Mouse (Mus musculus) midbrain, embryonic 14.5 days (tissue): ENCODE data around the gene Irs3. TPM values are rescaled to one million over a fixed set of nuclear protein-coding genes. Genes with fewer than 3 reads are reported as not detected.

Experiments used
- ATAC-seq: fragments of 200-750 bp; cut with Nextera tagmentation; 2 replicates; pipeline ENCODE4 v1.8.0; 2017; ENCODE audit warnings: moderate number of reproducible peaks, moderate library complexity; ENCODE audit not compliant: low FRiP score, low TSS enrichment
- DNase-seq: peaks from one replicate; pipeline ENCODE4 v3.0.0-alpha.2; 2015
- H3K27ac ChIP-seq: fragments of 300-500 bp; sonication (generic); replicated peaks from 2 replicates; pipeline ENCODE4 v1.5.1; 2014; ENCODE audit warnings: mild to moderate bottlenecking, low read depth, low read length, moderate library complexity
- H3K27me3 ChIP-seq: fragments of 300-500 bp; sonication (generic); 2 replicates; pipeline ENCODE4 v1.6.1; 2014; ENCODE audit warnings: low read length, control low read depth, mixed read lengths; ENCODE audit not compliant: control insufficient read depth, insufficient read depth
- H3K36me3 ChIP-seq: fragments of 300-500 bp; sonication (generic); 2 replicates; pipeline ENCODE4 v1.6.1; 2014; ENCODE audit warnings: low read length, control low read depth; ENCODE audit not compliant: control insufficient read depth, insufficient read depth
- H3K4me1 ChIP-seq: fragments of 300-500 bp; sonication (generic); 2 replicates; pipeline ENCODE4 v1.6.1; 2014; ENCODE audit warnings: mild to moderate bottlenecking, antibody characterized with exemption, low read length, control low read depth; ENCODE audit not compliant: control insufficient read depth, insufficient read depth
- H3K4me2 ChIP-seq: fragments of 300-500 bp; sonication (generic); 2 replicates; pipeline ENCODE4 v1.6.1; 2014; ENCODE audit warnings: mild to moderate bottlenecking, low read length, moderate library complexity
- H3K4me3 ChIP-seq: fragments of 300-500 bp; sonication (generic); replicated peaks from 2 replicates; pipeline ENCODE4 v1.5.1; 2014; ENCODE audit warnings: low read depth, low read length
- H3K9ac ChIP-seq: fragments of 300-500 bp; sonication (generic); replicated peaks from 2 replicates; pipeline ENCODE4 v1.6.1; 2014; ENCODE audit warnings: mild to moderate bottlenecking, low read length, moderate library complexity
- H3K9me3 ChIP-seq: fragments of 300-500 bp; sonication (generic); 2 replicates; pipeline ENCODE4 v1.6.1; 2016; ENCODE audit warnings: low read length, control low read depth, mixed read lengths; ENCODE audit not compliant: control insufficient read depth
- WGBS: fragments of 180-500 bp; shearing (Covaris S2); extraction: QIAGEN DNeasy Blood & Tissue Kit; methylation state at CpG from one replicate; pipeline ENCODE4 v1.1.7; 2014; 5-methylcytosine and 5-hydroxymethylcytosine counted together
- polyA plus RNA-seq: library from polyadenylated mRNA; unstranded; fragments of >200 nt; fragmentation: Nextera tagmentation; extraction: Ambion mirVana; gene quantifications from 2 replicates; pipeline ENCODE4 v1.2.1, GENCODE M21; 2014

The Irs3 gene
- polyA plus RNA-seq, 1 experiment from 2014 or later: not detected

- ATAC-seq (no peak), DNase-seq (no peak)
- Histone ChIP-seq H3K27me3 (peaks cover 13% of the 10 kb centered on the region; the same call in 1 of the 2 replicates), H3K4me2 (no peak overlapping the region), H3K4me1 (peaks cover 19% of the 10 kb centered on the region; the same call in 1 of the 2 replicates), H3K36me3 (no peaks in the 10 kb centered on the region), H3K4me3 (no peak overlapping the region), H3K9me3 (no peaks in the 10 kb centered on the region), H3K27ac (no peak overlapping the region), H3K9ac (no peak overlapping the region)
- WGBS: 66% methylated on average over 3 of the region's 3 CpGs
Observed at GRCm38 (mm10) chr5:137609292-137609691, 36.2 kb downstream of the Irs3 start.

DNA sequence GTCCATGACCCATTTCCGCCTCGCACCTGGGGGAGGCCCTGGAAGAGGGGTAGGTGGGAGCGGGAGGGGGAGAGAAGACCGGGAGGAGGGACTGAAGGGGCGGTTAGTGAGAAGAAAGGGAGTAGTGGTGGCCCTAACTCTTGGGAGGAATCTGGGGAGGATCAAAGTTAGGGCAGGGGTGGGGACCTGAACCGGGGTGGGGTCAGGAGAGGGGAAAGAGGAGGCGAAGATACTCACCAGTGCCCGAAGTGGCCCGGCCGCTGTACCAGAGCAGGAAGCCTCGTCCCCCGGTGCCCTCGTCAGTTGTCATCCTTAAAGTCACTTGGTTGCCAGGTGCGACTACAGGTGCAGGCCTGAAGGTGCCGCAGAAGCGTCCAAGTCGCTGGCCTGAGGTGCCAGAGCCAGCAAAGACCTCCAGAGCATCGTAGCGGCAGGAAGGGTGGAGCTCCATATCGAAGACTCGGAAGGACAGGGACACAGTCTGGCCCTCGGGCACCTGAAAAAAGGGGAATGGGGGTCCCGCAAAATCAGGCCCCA lies 36.8 kb downstream of the Irs3 start:
- Histone ChIP-seq H3K9me3 (no peaks in the 10 kb centered on the region), H3K27ac (no peak overlapping the region), H3K36me3 (no peaks in the 10 kb centered on the region), H3K9ac (no peak overlapping the region), H3K4me1 (peaks cover 19% of the 10 kb centered on the region; the same call in 1 of the 2 replicates), H3K4me2 (peak overlapping the region; percentile 27), H3K27me3 (peaks cover 13% of the 10 kb centered on the region; the same call in 1 of the 2 replicates), H3K4me3 (no peak overlapping the region)
- WGBS: 19% methylated on average over 23 of the region's 23 CpGs
- DNase-seq (no peak), ATAC-seq (no peak)

DNA sequence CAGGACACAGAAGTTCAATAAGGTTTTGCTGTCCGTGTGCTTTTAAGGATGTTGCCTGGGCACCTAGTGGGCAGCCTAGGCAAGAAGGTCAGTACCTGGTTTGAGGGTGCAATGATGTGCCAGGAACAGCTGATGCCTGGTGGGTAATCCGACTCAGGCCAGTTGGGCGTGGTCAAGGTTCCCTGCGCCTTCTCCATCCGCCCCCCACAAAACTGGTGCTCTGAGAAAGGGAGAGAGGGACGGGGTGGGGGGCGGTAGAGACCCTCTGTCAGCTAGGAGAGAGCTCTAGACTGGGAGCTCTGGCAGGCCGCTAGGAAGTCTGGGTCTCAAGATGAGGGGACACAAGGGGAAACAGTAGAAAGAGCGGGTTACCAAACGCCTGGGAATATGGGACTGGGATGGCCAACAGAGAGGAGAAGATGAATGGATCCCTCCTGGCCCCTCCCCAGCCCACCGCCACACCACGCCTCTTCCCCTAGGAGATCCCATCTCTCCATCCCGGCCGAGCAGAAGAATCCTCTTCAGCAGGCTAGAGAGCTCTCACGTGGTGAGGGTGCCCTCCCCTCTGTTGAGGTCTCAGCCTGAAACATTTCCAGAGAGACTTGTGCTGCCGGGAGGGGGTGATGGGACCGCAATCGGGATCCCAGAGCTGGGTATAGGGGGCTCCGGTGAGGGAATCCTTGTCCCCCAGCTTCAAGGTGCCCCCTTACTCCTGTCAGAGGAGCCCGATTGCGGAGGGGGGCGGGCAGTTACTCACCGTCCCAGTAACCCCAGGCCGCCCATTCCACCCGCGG lies 37.5 kb downstream of the Irs3 start:
- H3K27ac ChIP-seq: no peak overlapping the region
- H3K36me3 ChIP-seq: no peaks in the 10 kb centered on the region
- peak overlapping the region; percentile 27 for H3K4me2 ChIP-seq
- H3K9ac ChIP-seq: no peak overlapping the region
- no peak overlapping the region for H3K4me3 ChIP-seq
- H3K4me1 ChIP-seq: peaks cover 19% of the 10 kb centered on the region; the same call in 1 of the 2 replicates
- 11% methylated on average over 26 of the region's 26 CpGs for WGBS
- H3K9me3 ChIP-seq: no peaks in the 10 kb centered on the region
- peaks cover 13% of the 10 kb centered on the region; the same call in 1 of the 2 replicates for H3K27me3 ChIP-seq
- no peak for ATAC-seq
- no peak for DNase-seq

DNA sequence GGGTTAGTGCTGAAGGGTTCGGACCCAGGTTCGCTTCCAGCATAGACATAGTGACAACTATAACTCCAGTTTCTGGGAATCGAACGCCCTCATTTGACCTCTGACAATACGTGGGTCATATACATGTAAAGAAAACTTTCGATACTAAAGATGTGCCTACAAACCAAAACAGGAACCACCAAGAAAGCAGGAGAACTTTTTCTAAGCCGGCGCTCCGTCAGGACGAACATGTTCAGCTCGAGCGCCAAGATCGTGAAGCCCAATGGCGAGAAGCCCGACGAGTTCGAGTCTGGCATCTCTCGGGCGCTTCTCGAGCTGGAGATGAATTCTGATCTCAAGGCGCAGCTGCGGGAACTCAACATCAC lies 44.2 kb downstream of the Irs3 start:
- Histone ChIP-seq H3K27ac (no peak overlapping the region), H3K27me3 (no peaks in the 10 kb centered on the region), H3K9ac (no peak overlapping the region; the same call in 1 of the 2 replicates), H3K4me3 (peak overlapping the region; percentile 72), H3K36me3 (peaks cover 10% of the 10 kb centered on the region), H3K4me1 (peaks cover 11% of the 10 kb centered on the region), H3K4me2 (peak overlapping the region; percentile 55), H3K9me3 (no peaks in the 10 kb centered on the region)
- WGBS: under 1% methylated on average over 22 of the region's 22 CpGs
- no peak for ATAC-seq
- DNase-seq: no peak

DNA sequence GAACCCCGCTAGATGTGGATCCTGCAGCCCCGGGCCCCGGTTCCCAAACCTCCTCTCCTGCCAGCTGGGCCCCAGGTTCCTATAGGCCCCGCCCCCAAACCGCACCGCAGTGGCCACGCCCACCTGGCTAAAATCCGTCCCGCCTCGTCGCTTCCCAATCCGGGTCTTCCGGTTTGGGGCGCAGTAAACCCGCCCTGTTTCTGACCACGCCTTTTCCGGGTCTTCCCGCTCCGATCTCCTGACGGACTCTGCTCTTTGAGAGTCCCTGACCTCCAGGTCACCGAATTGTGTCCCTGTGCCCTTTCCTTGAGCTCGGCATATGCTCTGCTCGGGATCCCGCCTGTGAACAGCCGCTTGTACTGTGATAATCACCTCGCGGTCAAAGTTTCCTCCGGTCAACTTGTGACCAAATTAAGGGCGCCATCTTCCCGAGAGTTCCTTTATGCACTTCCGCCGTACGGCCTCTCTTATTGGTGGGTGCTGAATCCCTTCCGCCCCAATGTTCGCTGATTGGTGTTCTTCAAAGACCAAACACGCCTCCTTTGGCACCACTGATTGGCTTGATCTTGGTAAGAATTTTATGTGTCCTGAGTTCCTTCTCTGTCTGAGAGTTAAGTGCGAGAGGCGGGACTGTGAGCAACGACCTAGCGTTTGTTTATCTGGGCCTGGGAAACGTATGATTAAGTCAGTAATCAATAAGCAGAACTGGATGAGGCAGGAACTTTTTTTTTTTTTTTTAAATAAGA lies 44.7 kb downstream of the Irs3 start, which contains the start of gene Mospd3:
TSS of gene Mospd3 (minus strand) at position 440 of the 746 bp plus-strand sequence.
- WGBS: under 1% methylated on average over 41 of the region's 41 CpGs
- DNase-seq: peak; percentile 97
- H3K4me3 ChIP-seq: peak within 1 kb of the TSS; percentile 72
- no peaks in the 10 kb centered on the region for H3K9me3 ChIP-seq
- no peaks in the 10 kb centered on the region for H3K27me3 ChIP-seq
- peaks cover 10% of the 10 kb centered on the region for H3K36me3 ChIP-seq
- H3K4me2 ChIP-seq: peak within 1 kb of the TSS; percentile 68
- H3K9ac ChIP-seq: peak within 1 kb of the TSS; percentile 67
- ATAC-seq: peak; percentile 93
- peak within 1 kb of the TSS; percentile 63 for H3K27ac ChIP-seq
- peaks cover 11% of the 10 kb centered on the region for H3K4me1 ChIP-seq

GRCm38 (mm10) chr5:137600281-137600618 lies 45.3 kb downstream of the Irs3 start:
- Histone ChIP-seq H3K9me3 (no peaks in the 10 kb centered on the region), H3K27me3 (no peaks in the 10 kb centered on the region), H3K36me3 (peaks cover 10% of the 10 kb centered on the region), H3K4me2 (peak overlapping the region; percentile 68), H3K4me3 (peak overlapping the region; percentile 72), H3K4me1 (peaks cover 11% of the 10 kb centered on the region), H3K9ac (peak overlapping the region; percentile 67), H3K27ac (peak overlapping the region; percentile 63)
- 2% methylated on average over 19 of the region's 19 CpGs for WGBS
- ATAC-seq: peak; percentile 72; the same call in 1 of the 2 replicates
- no peak for DNase-seq

DNA sequence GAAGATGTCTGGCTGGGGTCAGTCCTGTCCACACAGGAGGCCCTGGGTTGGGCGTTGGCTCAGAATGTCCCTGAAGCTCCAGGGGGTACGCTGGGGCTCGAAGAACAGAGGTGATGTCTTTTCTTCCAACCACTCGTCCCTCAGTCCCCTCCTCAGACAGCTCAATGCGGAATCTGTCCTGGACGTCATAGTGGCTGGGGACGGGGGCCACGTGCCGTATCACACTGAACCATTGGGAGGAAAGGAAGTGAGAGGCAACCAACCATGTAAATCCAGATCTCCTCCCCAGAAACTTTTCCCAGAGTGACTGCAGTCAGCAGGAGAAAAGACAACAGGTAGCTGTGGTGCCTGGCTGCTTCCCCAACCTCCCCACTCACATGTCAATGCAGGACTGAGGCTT lies 45.9 kb downstream of the Irs3 start:
- no peaks in the 10 kb centered on the region for H3K27me3 ChIP-seq
- H3K4me2 ChIP-seq: peak overlapping the region; percentile 68
- H3K4me1 ChIP-seq: peaks cover 11% of the 10 kb centered on the region
- no peaks in the 10 kb centered on the region for H3K9me3 ChIP-seq
- WGBS: 50% methylated on average over 9 of the region's 9 CpGs
- ATAC-seq: no peak
- no peak overlapping the region for H3K27ac ChIP-seq
- H3K9ac ChIP-seq: peak overlapping the region; percentile 67
- peaks cover 10% of the 10 kb centered on the region for H3K36me3 ChIP-seq
- no peak for DNase-seq
- H3K4me3 ChIP-seq: peak overlapping the region; percentile 72

DNA sequence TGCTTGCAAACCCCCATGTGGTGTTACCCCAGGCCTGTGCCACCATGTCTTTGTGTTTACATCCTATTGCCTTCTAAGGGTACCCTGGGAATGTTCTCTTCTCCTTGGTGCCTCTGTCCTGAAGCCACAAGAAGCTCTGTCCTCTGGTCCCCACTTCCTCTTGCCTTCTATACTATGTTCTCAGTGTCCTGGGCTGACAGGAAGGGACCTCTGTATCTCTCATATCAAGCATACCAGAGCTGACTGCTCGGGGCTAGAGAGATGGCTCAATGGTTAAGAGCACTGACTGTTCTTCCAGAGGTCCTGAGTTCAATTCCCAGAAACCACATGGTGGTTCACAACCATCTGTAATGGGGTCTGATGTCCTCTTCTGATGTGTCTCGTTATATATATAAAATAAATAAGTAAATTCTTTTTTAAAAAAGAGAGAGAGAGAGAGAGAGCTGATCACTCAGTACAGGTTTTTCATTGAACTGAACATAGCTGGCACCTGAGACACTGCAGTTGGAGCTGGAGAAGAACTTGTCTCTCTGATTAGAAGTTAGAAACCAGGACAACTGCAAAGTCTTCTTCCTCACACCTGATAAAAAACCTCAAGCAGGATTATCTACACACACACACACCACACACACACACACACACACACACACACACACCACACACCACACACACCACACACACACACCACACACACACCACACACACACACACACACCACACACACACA lies 47.3 kb downstream of the Irs3 start:
- DNase-seq: no peak
- Histone ChIP-seq H3K4me1 (peaks cover 11% of the 10 kb centered on the region), H3K36me3 (peaks cover 10% of the 10 kb centered on the region), H3K27ac (no peak overlapping the region), H3K9me3 (no peaks in the 10 kb centered on the region), H3K4me2 (no peak overlapping the region), H3K9ac (no peak overlapping the region), H3K27me3 (no peaks in the 10 kb centered on the region), H3K4me3 (no peak overlapping the region)
- WGBS: 85% methylated on average over 2 of the region's 2 CpGs
- no peak for ATAC-seq
